Mouse (Mus musculus) midbrain, embryonic 16.5 days (tissue): Measurements from ENCODE around the gene Rilp. TPM values are rescaled to one million over a fixed set of nuclear protein-coding genes. Genes with fewer than 3 reads are reported as not detected.
A peak's percentile ranks its signal among the peaks of the same experiment; 100 is the strongest.

Source experiments
- ATAC-seq: fragments of 200-750 bp; cut with Nextera tagmentation; 2 replicates; pipeline ENCODE4 v1.8.0; 2017; ENCODE audit warnings: moderate TSS enrichment
- H3K27ac ChIP-seq: fragments of 300-500 bp; sonication (generic); 2 replicates; pipeline ENCODE4 v1.5.1; 2014; ENCODE audit warnings: mild to moderate bottlenecking, low read length, mixed read lengths
- H3K27me3 ChIP-seq: fragments of 300-500 bp; sonication (generic); 2 replicates; pipeline ENCODE4 v1.6.1; 2014; ENCODE audit warnings: low read depth, low read length, mixed read lengths; ENCODE audit not compliant: control insufficient read depth, insufficient read depth
- H3K36me3 ChIP-seq: fragments of 300-500 bp; sonication (generic); 2 replicates; pipeline ENCODE4 v1.6.1; 2014; ENCODE audit warnings: mild to moderate bottlenecking, low read length, moderate library complexity, mixed read lengths; ENCODE audit not compliant: control insufficient read depth, insufficient read depth
- H3K4me1 ChIP-seq: fragments of 300-500 bp; sonication (generic); 2 replicates; pipeline ENCODE4 v1.6.1; 2014; ENCODE audit warnings: mild to moderate bottlenecking, low read length, mixed read lengths; ENCODE audit not compliant: control insufficient read depth, insufficient read depth
- H3K4me2 ChIP-seq: fragments of 300-500 bp; sonication (generic); 2 replicates; pipeline ENCODE4 v1.6.1; 2014; ENCODE audit warnings: mild to moderate bottlenecking, low read length, mixed read lengths
- H3K4me3 ChIP-seq: fragments of 300-500 bp; sonication (generic); 2 replicates; pipeline ENCODE4 v1.5.1; 2014; ENCODE audit warnings: low read depth, mild to moderate bottlenecking, low read length, moderate library complexity, mixed read lengths
- H3K9ac ChIP-seq: fragments of 300-500 bp; sonication (generic); 2 replicates; pipeline ENCODE4 v1.6.1; 2014; ENCODE audit warnings: low read depth, low read length, mixed read lengths
- H3K9me3 ChIP-seq: fragments of 300-500 bp; sonication (generic); replicated peaks from 2 replicates; pipeline ENCODE4 v1.6.1; 2014; ENCODE audit warnings: mild to moderate bottlenecking, low read length, mixed read lengths; ENCODE audit not compliant: control insufficient read depth, poor library complexity, severe bottlenecking
- WGBS: fragments of 180-500 bp; shearing (Covaris S2); extraction: QIAGEN DNeasy Blood & Tissue Kit; methylation state at CpG from one replicate; pipeline ENCODE4 v1.1.7; 2014; 5-methylcytosine and 5-hydroxymethylcytosine counted together
- polyA plus RNA-seq: library from polyadenylated mRNA; unstranded; fragments of >200 nt; fragmentation: Nextera tagmentation; extraction: Ambion mirVana; gene quantifications from 2 replicates; pipeline ENCODE4 v1.2.1, GENCODE M21; 2015

The Rilp gene
- polyA plus RNA-seq, 1 experiment from 2014 or later, result 2.8 TPM

DNA sequence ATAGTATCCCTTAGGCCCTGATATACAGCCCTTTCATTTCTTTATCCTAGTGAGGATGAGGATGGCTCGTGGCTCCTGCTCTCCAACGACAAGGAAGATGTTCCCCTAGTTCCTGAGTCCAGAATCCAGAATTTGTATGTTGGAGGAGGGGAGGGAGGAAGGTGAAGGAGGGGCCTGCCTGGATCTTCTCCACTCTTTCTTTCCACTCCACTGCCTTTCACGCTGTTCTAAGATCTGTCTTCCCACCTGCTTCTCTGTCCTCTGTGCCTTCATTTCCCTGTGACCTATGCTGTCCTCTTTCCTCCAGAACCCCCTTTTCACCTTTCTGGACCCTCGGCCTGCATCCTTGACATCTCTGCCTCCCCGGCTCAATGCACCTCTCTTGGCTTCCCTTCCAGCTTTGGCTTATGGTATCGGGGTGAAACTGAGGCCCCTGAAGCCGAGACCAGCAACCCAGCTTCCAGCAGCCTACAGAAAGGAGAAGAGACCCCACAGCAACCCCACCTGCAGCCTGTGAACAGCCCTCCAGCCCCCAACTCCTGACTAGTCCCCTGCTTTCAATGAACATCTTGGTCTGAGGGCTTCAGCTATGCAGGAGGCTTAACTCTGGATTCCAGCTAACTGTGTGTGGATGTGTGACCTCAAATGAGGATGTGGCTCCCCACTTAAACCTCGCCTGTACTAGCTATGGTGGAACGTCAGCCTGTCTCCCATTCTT lies 2.6 kb downstream of the Rilp start:
- H3K4me1 ChIP-seq, result peaks cover 7% of the 10 kb centered on the region
- H3K27ac ChIP-seq, result no peak overlapping the region
- no peak overlapping the region for H3K9ac ChIP-seq
- H3K4me3 ChIP-seq, result no peak overlapping the region
- peaks cover 14% of the 10 kb centered on the region for H3K36me3 ChIP-seq
- ATAC-seq, result no peak
- H3K4me2 ChIP-seq, result no peak overlapping the region
- no peaks in the 10 kb centered on the region for H3K27me3 ChIP-seq
- 80% methylated on average over 9 of the region's 9 CpGs for WGBS
- H3K9me3 ChIP-seq, result no peaks in the 10 kb centered on the region

DNA sequence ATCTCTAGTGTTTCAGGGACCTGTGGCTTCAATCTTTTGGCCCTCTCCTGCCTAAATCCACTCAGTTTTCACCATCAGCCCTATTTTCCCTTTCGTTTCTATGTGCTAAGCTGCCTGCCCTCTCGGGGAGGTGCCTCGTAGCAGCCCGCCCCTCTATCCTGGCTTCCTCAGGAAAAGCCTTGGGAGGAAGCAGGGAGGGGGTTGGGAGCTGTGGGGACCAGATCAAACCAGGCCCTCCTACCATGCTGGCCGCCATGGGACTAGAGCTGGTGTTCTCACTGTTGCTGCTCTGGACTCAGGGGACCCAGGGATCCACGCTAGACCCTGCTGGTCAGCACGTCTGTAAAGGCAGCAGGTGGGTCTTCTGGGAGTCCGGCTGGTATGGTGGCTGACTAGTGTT lies 3.4 kb downstream of the Rilp start, which contains the start of gene Scarf1:
Gene Scarf1, plus strand, starts transcription at position 205 of the 400 bp plus-strand sequence.
- H3K9me3 ChIP-seq, result no peaks in the 10 kb centered on the region
- H3K4me2 ChIP-seq, result 0 out of 2 replicates have a peak within 1 kb of the TSS, but pooled peaks have one; percentile 17
- ATAC-seq, result no peak
- H3K27me3 ChIP-seq, result no peaks in the 10 kb centered on the region
- no peak within 1 kb of the TSS for H3K9ac ChIP-seq
- WGBS, result 45% methylated on average over 8 of the region's 8 CpGs
- peaks cover 7% of the 10 kb centered on the region for H3K4me1 ChIP-seq
- no peak within 1 kb of the TSS for H3K27ac ChIP-seq
- H3K36me3 ChIP-seq, result peaks cover 10% of the 10 kb centered on the region
- no peak within 1 kb of the TSS for H3K4me3 ChIP-seq

DNA sequence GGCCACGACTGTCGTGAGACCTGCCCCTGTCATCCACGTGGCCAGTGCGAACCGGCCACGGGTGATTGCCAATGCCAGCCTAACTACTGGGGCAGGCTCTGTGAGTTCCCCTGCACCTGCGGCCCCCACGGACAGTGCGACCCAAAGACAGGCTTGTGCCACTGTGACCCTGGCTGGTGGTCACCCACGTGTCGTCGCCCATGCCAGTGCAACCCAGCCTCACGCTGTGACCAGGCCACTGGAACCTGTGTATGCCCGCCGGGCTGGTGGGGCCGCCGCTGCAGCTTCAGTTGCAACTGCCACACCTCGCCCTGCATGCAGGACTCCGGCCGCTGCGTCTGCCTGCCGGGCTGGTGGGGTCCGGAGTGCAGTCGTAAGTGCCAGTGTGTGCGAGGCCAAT lies 5.3 kb downstream of the Rilp start:
- Histone ChIP-seq H3K27me3 (no peaks in the 10 kb centered on the region), H3K9ac (no peak overlapping the region), H3K4me1 (peaks cover under 1% of the 10 kb centered on the region; the same call in 1 of the 2 replicates), H3K9me3 (no peaks in the 10 kb centered on the region), H3K36me3 (no peaks in the 10 kb centered on the region), H3K27ac (no peak overlapping the region), H3K4me3 (no peak overlapping the region), H3K4me2 (no peak overlapping the region)
- WGBS, result 93% methylated on average over 25 of the region's 25 CpGs
- no peak for ATAC-seq

DNA sequence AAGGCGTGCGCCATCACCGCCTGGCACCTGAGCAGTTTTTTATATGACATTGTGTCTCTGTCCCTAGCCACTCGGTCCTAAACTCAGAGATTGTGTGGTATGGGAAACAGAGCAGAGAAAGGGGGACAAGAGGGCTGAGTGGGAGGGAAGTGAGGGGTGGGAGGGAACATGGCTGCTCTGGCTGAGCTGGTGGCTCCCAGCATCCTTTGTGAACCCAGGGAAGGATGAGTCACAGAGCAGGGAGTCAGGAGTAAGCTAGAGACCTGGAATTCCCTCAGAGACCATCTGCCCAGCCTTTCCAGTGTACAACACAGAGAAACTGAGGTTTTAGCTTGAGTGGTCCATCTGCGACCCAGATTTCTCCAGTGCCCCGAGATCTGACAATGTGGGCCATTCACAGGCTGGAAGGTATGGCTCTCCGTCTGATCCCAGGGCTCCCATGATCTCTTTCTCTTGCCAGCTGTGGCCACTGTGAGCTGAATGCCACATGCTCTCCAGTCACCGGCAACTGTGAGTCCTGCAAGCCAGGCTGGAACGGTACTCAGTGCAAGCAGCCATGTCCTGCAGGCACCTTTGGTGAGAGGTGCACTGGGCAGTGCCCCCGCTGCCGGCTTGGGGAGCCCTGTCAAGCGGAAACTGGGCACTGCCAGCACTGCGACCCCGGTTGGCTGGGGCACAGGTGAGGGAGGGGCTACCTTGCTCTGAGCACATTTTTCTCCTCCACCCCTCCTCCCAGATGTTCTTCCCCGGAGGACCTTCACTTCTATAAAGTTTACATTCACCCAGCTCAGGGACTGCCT lies 10.1 kb downstream of the Rilp start:
- Histone ChIP-seq H3K27ac (no peak overlapping the region), H3K9ac (no peak overlapping the region), H3K4me3 (no peak overlapping the region), H3K36me3 (no peaks in the 10 kb centered on the region), H3K9me3 (no peaks in the 10 kb centered on the region), H3K27me3 (no peaks in the 10 kb centered on the region), H3K4me1 (no peaks in the 10 kb centered on the region), H3K4me2 (no peak overlapping the region)
- ATAC-seq, result no peak
- WGBS, result 79% methylated on average over 15 of the region's 15 CpGs

DNA sequence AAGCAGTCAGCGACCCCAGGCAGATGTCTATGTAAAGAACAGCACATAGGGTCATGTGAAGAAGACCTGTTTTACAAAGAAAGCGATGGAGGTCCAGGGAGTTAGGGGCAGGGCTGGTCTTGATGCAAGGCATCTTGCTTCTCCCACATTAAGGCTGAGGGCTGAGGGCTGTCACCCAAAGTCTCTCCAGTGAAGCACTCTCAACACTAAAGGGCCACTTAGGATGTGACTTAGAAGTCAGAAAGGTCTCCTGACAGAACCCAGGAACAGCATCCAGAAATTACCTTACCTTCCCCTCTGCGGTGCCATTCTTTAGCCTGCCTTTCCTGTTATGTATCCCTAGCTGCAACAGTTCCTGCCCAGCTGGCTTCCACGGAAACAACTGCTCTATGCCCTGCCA lies 11.7 kb downstream of the Rilp start:
- no peak overlapping the region for H3K4me2 ChIP-seq
- H3K27ac ChIP-seq, result no peak overlapping the region
- H3K36me3 ChIP-seq, result no peaks in the 10 kb centered on the region
- 93% methylated on average over 4 of the region's 4 CpGs for WGBS
- no peak overlapping the region for H3K9ac ChIP-seq
- no peaks in the 10 kb centered on the region for H3K4me1 ChIP-seq
- no peak overlapping the region for H3K4me3 ChIP-seq
- H3K9me3 ChIP-seq, result no peaks in the 10 kb centered on the region
- ATAC-seq, result no peak
- H3K27me3 ChIP-seq, result no peaks in the 10 kb centered on the region

DNA sequence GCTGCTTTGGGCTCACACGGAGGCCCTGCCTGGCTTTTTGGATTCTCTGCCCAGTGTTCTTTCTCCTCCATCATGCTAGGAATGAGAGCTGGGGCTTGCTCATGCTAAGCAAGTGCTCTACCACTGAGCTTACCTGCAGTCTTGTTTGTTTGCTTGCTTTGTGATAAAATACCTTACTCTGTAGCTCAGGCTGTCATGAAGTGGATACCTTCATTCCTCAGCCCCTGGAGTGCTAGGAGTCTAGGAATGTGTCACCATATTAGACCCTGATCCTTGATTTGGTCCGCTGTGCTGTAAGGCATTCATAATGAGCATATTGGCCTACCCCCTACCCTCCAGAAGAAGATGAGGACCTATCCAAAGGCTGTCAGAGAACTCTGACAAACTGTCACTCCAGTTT lies 12.9 kb downstream of the Rilp start:
- no peak overlapping the region for H3K4me3 ChIP-seq
- H3K9me3 ChIP-seq, result no peaks in the 10 kb centered on the region
- H3K4me2 ChIP-seq, result no peak overlapping the region
- H3K27ac ChIP-seq, result no peak overlapping the region
- no peak for ATAC-seq
- 95% methylated on average over 2 of the region's 2 CpGs for WGBS
- no peaks in the 10 kb centered on the region for H3K4me1 ChIP-seq
- no peaks in the 10 kb centered on the region for H3K27me3 ChIP-seq
- no peaks in the 10 kb centered on the region for H3K36me3 ChIP-seq
- no peak overlapping the region for H3K9ac ChIP-seq

DNA sequence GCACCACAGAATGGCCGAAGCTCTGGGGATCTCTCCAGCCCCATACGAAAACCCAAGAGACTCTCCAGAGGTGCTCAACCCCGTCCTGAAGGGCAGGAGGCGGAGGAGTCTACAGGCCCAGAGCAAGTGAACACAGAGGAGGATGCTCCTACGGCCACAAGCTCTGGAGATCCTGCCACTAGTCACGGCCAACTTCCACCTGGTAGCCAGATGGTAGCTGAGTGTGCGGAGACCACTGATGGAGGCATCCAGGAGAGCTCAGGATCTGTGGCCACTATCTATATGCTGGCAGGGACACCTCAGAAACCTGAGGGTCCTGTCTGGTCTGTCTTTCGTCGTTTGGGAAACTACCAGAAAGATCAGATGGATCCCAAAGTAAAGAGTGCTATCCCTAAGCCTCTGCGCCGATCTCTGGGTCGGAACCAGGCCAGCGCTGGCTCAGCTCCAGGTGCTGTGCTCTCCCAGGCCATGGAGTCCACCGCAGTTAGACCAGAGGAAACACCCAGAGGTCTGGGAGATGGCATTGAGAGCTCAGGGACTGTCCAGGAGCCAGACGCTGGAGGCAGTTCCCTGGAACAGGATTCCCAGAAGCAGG lies 15.7 kb downstream of the Rilp start:
- no peak for ATAC-seq
- no peak overlapping the region for H3K4me3 ChIP-seq
- WGBS, result 85% methylated on average over 15 of the region's 15 CpGs
- H3K4me1 ChIP-seq, result no peaks in the 10 kb centered on the region
- H3K9ac ChIP-seq, result no peak overlapping the region
- H3K27me3 ChIP-seq, result no peaks in the 10 kb centered on the region
- no peaks in the 10 kb centered on the region for H3K9me3 ChIP-seq
- no peaks in the 10 kb centered on the region for H3K36me3 ChIP-seq
- no peak overlapping the region for H3K27ac ChIP-seq
- H3K4me2 ChIP-seq, result no peak overlapping the region

DNA sequence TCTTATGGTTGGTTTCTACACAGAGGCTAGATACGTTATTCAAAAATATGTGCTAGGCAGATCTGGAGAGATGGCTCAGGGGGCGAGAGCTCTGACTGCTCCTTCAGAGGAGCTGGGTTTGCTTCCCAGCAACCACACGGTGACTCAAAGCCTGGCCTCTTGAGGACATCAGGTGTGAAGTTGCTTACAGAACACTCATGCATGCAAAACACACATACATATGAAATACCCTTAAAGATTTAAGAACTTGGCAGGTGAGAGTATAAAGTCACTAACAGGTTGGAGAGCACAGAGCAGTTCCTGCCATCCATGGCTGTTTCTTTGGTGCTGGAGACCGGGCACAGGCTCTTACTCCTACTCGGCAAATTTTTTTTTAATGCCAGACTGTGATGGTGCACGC lies 17.0 kb downstream of the Rilp start:
- no peak overlapping the region for H3K9ac ChIP-seq
- H3K4me2 ChIP-seq, result no peak overlapping the region
- 91% methylated on average over 6 of the region's 6 CpGs for WGBS
- no peaks in the 10 kb centered on the region for H3K27me3 ChIP-seq
- H3K27ac ChIP-seq, result no peak overlapping the region
- no peak for ATAC-seq
- no peaks in the 10 kb centered on the region for H3K9me3 ChIP-seq
- no peak overlapping the region for H3K4me3 ChIP-seq
- H3K4me1 ChIP-seq, result no peaks in the 10 kb centered on the region
- no peaks in the 10 kb centered on the region for H3K36me3 ChIP-seq

DNA sequence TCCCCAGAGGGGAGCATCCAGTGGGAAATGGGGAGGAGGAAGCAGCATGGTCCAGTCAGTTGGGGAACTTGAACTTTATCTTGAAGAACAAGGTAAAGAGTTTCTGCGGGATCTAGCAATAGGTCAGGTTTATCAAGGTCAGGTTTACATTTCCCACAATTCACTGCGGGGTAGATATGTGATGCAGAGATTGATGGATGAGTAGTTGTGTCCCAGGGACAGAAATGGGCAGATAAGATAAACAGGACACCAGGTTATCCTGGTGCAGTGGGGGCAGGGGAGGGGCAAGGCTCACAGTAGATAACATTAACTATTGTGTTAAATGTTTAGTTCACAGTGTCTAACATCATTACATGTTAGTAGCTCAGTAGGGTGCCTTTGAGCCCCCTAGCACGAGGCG lies 19.9 kb downstream of the Rilp start:
- H3K27ac ChIP-seq, result peak overlapping the region; percentile 99; the same call in 1 of the 2 replicates
- H3K4me1 ChIP-seq, result peaks cover 18% of the 10 kb centered on the region
- no peaks in the 10 kb centered on the region for H3K9me3 ChIP-seq
- no peak overlapping the region for H3K9ac ChIP-seq
- no peaks in the 10 kb centered on the region for H3K36me3 ChIP-seq
- H3K4me3 ChIP-seq, result no peak overlapping the region
- H3K27me3 ChIP-seq, result no peaks in the 10 kb centered on the region
- 51% methylated on average over 4 of the region's 4 CpGs for WGBS
- ATAC-seq, result no peak
- H3K4me2 ChIP-seq, result no peak overlapping the region
